11 mouse cellular contexts compared by ENCODE assay signal in genomic region chr5:24321711-24322682, GRCm38 (mm10). TPM values are rescaled to one million over a fixed set of nuclear protein-coding genes. Genes with fewer than 3 reads are reported as not detected.
DNase-seq lines count a peak whose midpoint lies in the region; ATAC-seq lines count a peak whose summit lies in the region.
"Had no signal": no experiment of that assay in that cellular context is flagged by ENCODE, and none has a peak within 500 bp of the region (broad histone marks: within the 10 kb centered on the region; RNA-seq: fewer than 3 reads in every experiment).

No protein-coding gene starts in this region.

- no peak for DNase-seq in lung, adult 18-20 months
- DNase-seq in embryonic facial prominence, embryonic 14.5 days (ENCODE audit: low spot score) = no peak
- peak; percentile 77 for DNase-seq in retina, embryonic 14.5 days (ENCODE audit: low spot score)
- DNase-seq in layer of hippocampus, postnatal 36 days = no peak
- no peak for DNase-seq in gastrocnemius, adult 8-10 months (ENCODE audit: low spot score in 2 of 2)
- DNase-seq: cerebellum, adult 9-10 months had no signal

- no peak overlapping the region for H3K27ac ChIP-seq in lung, embryonic 16.5 days (ENCODE audit: low read length)
- no peak overlapping the region for H3K27ac ChIP-seq in embryonic facial prominence, embryonic 14.5 days (replicated peaks; ENCODE audit: low read depth, low read length)
- H3K27ac ChIP-seq in hindbrain, embryonic 16.5 days (ENCODE audit: low read depth, low read length) = no peak overlapping the region

- H3K36me3 ChIP-seq in lung, embryonic 16.5 days (ENCODE audit: control insufficient read depth, insufficient read depth, low read length) = peaks cover 3% of the 10 kb centered on the region; the same call in 1 of the 2 replicates
- no peaks in the 10 kb centered on the region for H3K36me3 ChIP-seq in embryonic facial prominence, embryonic 14.5 days (ENCODE audit: control insufficient read depth, insufficient read depth, low read length)
- peaks cover 29% of the 10 kb centered on the region for H3K36me3 ChIP-seq in hindbrain, embryonic 16.5 days (ENCODE audit: control insufficient read depth, insufficient read depth, low read length)

- peaks cover 3% of the 10 kb centered on the region; the same call in 1 of the 2 replicates for H3K27me3 ChIP-seq in lung, embryonic 16.5 days (ENCODE audit: control insufficient read depth, insufficient read depth, low read depth, low read length)
- peaks cover 14% of the 10 kb centered on the region; the same call in 1 of the 2 replicates for H3K27me3 ChIP-seq in embryonic facial prominence, embryonic 14.5 days (replicated peaks; ENCODE audit: control insufficient read depth, insufficient read depth, low read length)
- no peaks in the 10 kb centered on the region for H3K27me3 ChIP-seq in hindbrain, embryonic 16.5 days (replicated peaks; ENCODE audit: control insufficient read depth, insufficient read depth, low read length)

- H3K4me3 ChIP-seq in lung, embryonic 16.5 days (ENCODE audit: low read length) = no peak overlapping the region
- H3K4me3 ChIP-seq in embryonic facial prominence, embryonic 14.5 days (ENCODE audit: low read depth, low read length) = no peak overlapping the region
- H3K4me3 ChIP-seq in hindbrain, embryonic 16.5 days (ENCODE audit: low read length) = no peak overlapping the region

- H3K9ac ChIP-seq in lung, embryonic 16.5 days (ENCODE audit: low read length) = 0 out of 2 replicates have a peak overlapping the region, but pooled peaks have one; percentile 22
- H3K9ac ChIP-seq in embryonic facial prominence, embryonic 14.5 days (ENCODE audit: low read depth, low read length) = 0 out of 2 replicates have a peak overlapping the region, but pooled peaks have one; percentile 14
- peak overlapping the region; percentile 29 for H3K9ac ChIP-seq in hindbrain, embryonic 16.5 days (ENCODE audit: low read depth, low read length)

- peak; percentile 14; the same call in 1 of the 2 replicates for ATAC-seq in lung, embryonic 16.5 days (ENCODE audit: low read depth)
- peak; percentile 19; the same call in 1 of the 2 replicates for ATAC-seq in embryonic facial prominence, embryonic 14.5 days (ENCODE audit: low read depth)
- ATAC-seq in hindbrain, embryonic 16.5 days = peak; percentile 18; the same call in 1 of the 2 replicates
- ATAC-seq in activated CD4-positive, CD25-positive, alpha-beta regulatory T cell, adult 4 months = no peak

- no peak overlapping the region for H3K4me2 ChIP-seq in lung, embryonic 16.5 days (ENCODE audit: low read depth, low read length)
- no peak overlapping the region for H3K4me2 ChIP-seq in embryonic facial prominence, embryonic 14.5 days (ENCODE audit: low read depth, low read length)
- no peak overlapping the region for H3K4me2 ChIP-seq in hindbrain, embryonic 16.5 days (ENCODE audit: low read length)

- no peaks in the 10 kb centered on the region for H3K9me3 ChIP-seq in lung, embryonic 16.5 days (ENCODE audit: control insufficient read depth, low read length)
- H3K9me3 ChIP-seq in embryonic facial prominence, embryonic 14.5 days (ENCODE audit: control insufficient read depth, low read length) = no peaks in the 10 kb centered on the region
- H3K9me3 ChIP-seq in hindbrain, embryonic 16.5 days (ENCODE audit: control insufficient read depth, low read length) = no peaks in the 10 kb centered on the region

- 22% methylated on average over 20 of the region's 22 CpGs for WGBS in lung, embryonic 16.5 days
- 19% methylated on average over 21 of the region's 22 CpGs for WGBS in embryonic facial prominence, embryonic 14.5 days
- WGBS in hindbrain, embryonic 16.5 days = 7% methylated on average over 19 of the region's 22 CpGs

- peaks cover 22% of the 10 kb centered on the region for H3K4me1 ChIP-seq in lung, embryonic 16.5 days (replicated peaks; ENCODE audit: control insufficient read depth, insufficient read depth, low read length)
- H3K4me1 ChIP-seq in embryonic facial prominence, embryonic 14.5 days (ENCODE audit: control insufficient read depth, insufficient read depth, low read length) = peaks cover 8% of the 10 kb centered on the region
- H3K4me1 ChIP-seq in hindbrain, embryonic 16.5 days (ENCODE audit: control insufficient read depth, insufficient read depth, low read depth, low read length) = no peaks in the 10 kb centered on the region; the same call in 1 of the 2 replicates

RNA-seq across cellular contexts. Expression of gene Kcnh2, which starts 29.4 kb away (rescaled TPM):
- polyA plus RNA-seq in lung, embryonic 16.5 days (2015; fragmentation: Nextera tagmentation; extraction: Ambion mirVana) = 5.6 and 6.5 TPM in 2 replicates
- polyA plus RNA-seq in embryonic facial prominence, embryonic 14.5 days (2014; fragmentation: Nextera tagmentation; extraction: Ambion mirVana) = 6.7 and 7.6 TPM in 2 replicates
- polyA plus RNA-seq in hindbrain, embryonic 16.5 days (2015; fragmentation: Nextera tagmentation; extraction: Ambion mirVana) = 13.0 and 14.0 TPM in 2 replicates
- 10 to 100 TPM; 21.3 to 23.7 TPM for total RNA-seq in layer of hippocampus, postnatal 36 days (2021)
- polyA plus RNA-seq in activated CD4-positive, CD25-positive, alpha-beta regulatory T cell, adult 4 months (2017; shearing (Covaris generic)) = under 1 TPM; 0.16 to 0.24 TPM
- total RNA-seq in gastrocnemius, adult 8-10 months (2022) = 1 to 10 TPM in 2 of 4 experiments, under 1 TPM in 2; 0.54 to 1.8 (median 1.2) TPM
- total RNA-seq: liver, adult 2 months had no signal
- polyA plus RNA-seq: liver, adult 2 months had no signal

RNA-seq across cellular contexts. Expression of gene Nos3, which starts 42.6 kb away (rescaled TPM):
- polyA plus RNA-seq in lung, embryonic 16.5 days (2015; fragmentation: Nextera tagmentation; extraction: Ambion mirVana) = 18.9 and 19.8 TPM in 2 replicates
- 7.8 and 7.9 TPM in 2 replicates for polyA plus RNA-seq in embryonic facial prominence, embryonic 14.5 days (2014; fragmentation: Nextera tagmentation; extraction: Ambion mirVana)
- 8.6 and 11.0 TPM in 2 replicates for polyA plus RNA-seq in hindbrain, embryonic 16.5 days (2015; fragmentation: Nextera tagmentation; extraction: Ambion mirVana)
- 1 to 10 TPM; 6.1 to 6.4 TPM for total RNA-seq in layer of hippocampus, postnatal 36 days (2021)
- polyA plus RNA-seq in activated CD4-positive, CD25-positive, alpha-beta regulatory T cell, adult 4 months (2017; shearing (Covaris generic)) = under 1 TPM in 1 of 2 experiments, not detected in 1; 0.42 TPM
- 1 to 10 TPM; 3.2 to 5.8 (median 4.0) TPM for total RNA-seq in gastrocnemius, adult 8-10 months (2022)
- total RNA-seq: hematopoietic stem cell, adult 5-6 weeks had no signal
